Mouse (Mus musculus) midbrain, embryonic 15.5 days (tissue): ENCODE measurements at regions not wholly inside any gene's neighbourhood (a gene's known extent, or its start where the extent isn't known, plus 50 kb on each side); places are given as distances from the start of the nearest gene placed in this dataset.

Experiments used
- ATAC-seq: fragments of 200-750 bp; cut with Nextera tagmentation; replicated peaks from 2 replicates; pipeline ENCODE4 v1.8.0; 2017; ENCODE audit warnings: moderate TSS enrichment
- H3K27ac ChIP-seq: fragments of 300-500 bp; sonication (generic); 2 replicates; pipeline ENCODE4 v1.5.1; 2015; ENCODE audit warnings: mild to moderate bottlenecking, inconsistent platforms
- H3K27me3 ChIP-seq: fragments of 300-500 bp; sonication (generic); replicated peaks from 2 replicates; pipeline ENCODE4 v1.6.1; 2015; ENCODE audit warnings: inconsistent platforms
- H3K36me3 ChIP-seq: fragments of 300-500 bp; sonication (generic); replicated peaks from 2 replicates; pipeline ENCODE4 v1.6.1; 2015; ENCODE audit warnings: inconsistent platforms
- H3K4me1 ChIP-seq: fragments of 300-500 bp; sonication (generic); 2 replicates; pipeline ENCODE4 v1.6.1; 2015; ENCODE audit warnings: inconsistent platforms
- H3K4me2 ChIP-seq: fragments of 300-500 bp; sonication (generic); 2 replicates; pipeline ENCODE4 v1.6.1; 2015; ENCODE audit warnings: inconsistent platforms, mild to moderate bottlenecking, moderate library complexity
- H3K4me3 ChIP-seq: fragments of 300-500 bp; sonication (generic); 2 replicates; pipeline ENCODE4 v1.5.1; 2015; ENCODE audit warnings: mild to moderate bottlenecking, inconsistent platforms
- H3K9ac ChIP-seq: fragments of 300-500 bp; sonication (generic); 2 replicates; pipeline ENCODE4 v1.6.1; 2015; ENCODE audit warnings: mild to moderate bottlenecking, inconsistent platforms
- H3K9me3 ChIP-seq: fragments of 300-500 bp; sonication (generic); 2 replicates; pipeline ENCODE4 v1.6.1; 2016; ENCODE audit warnings: inconsistent platforms
- WGBS: fragments of 180-500 bp; shearing (Covaris S2); methylation state at CpG from one replicate; pipeline ENCODE4 v1.1.7; 2015; ENCODE audit warnings: mixed read lengths; 5-methylcytosine and 5-hydroxymethylcytosine counted together

DNA sequence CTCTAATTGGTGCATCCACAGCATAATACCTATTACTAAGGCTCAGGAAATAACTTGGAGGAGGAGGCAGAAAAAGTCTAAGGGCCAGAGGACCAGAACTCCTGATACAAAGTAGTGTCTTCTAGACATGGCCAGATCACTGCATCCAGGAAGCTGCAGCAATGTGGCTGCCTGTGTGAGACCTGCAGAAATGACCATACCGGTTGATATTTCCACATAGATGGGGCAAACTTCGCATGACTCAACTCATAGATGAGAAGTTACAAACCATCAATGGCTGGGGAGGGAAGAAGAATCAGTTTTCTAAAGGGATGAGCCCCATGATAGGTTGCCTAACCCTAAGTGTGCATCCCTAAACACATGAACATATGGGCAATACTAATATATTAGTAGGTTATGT, 52.8 kb upstream of the Bcl6 start:
- Histone ChIP-seq H3K9ac (no peak overlapping the region), H3K4me2 (no peak overlapping the region), H3K27me3 (no peaks in the 10 kb centered on the region), H3K36me3 (no peaks in the 10 kb centered on the region), H3K9me3 (no peaks in the 10 kb centered on the region), H3K4me3 (no peak overlapping the region), H3K4me1 (no peaks in the 10 kb centered on the region), H3K27ac (no peak overlapping the region)
- 89% methylated on average over 2 of the region's 2 CpGs for WGBS
- no peak for ATAC-seq

DNA sequence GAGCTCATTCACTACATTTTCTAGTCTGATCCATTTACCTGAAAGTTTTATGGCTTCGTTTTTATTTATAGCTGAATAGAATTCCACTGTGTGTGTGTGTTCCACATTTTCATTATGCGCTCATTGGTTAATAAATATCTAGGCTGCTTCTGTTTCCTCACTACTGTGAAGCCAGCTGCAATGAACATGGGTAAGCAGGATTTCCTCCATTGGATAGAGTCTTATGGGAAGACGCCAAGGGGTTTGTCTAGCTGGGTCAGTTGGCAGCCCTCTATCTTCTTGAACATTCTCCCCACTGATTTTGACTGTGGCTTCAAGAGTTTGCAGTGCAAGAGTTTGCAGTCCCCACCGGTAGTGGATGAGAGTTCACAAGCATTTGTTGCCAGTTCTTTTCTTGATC, 51.1 kb upstream of the Bcl6 start:
- Histone ChIP-seq H3K9ac (no peak overlapping the region), H3K4me3 (no peak overlapping the region), H3K27me3 (no peaks in the 10 kb centered on the region), H3K4me2 (no peak overlapping the region), H3K4me1 (no peaks in the 10 kb centered on the region), H3K9me3 (no peaks in the 10 kb centered on the region), H3K27ac (no peak overlapping the region), H3K36me3 (no peaks in the 10 kb centered on the region)
- ATAC-seq: no peak
- 91% methylated on average over 4 of the region's 4 CpGs for WGBS
